Mouse (Mus musculus) right cerebral cortex, postnatal 36 days (tissue): ENCODE results near the gene Elfn2.

Source experiments
- DNase-seq, 2 experiments: peaks; one replicate each; pipeline ENCODE4 v3.0.0; 2022; ENCODE audit warnings: low spot score in 2 of 2, mixed read lengths in 1 of 2

The Elfn2 gene

GRCm38 (mm10) chr15:78720532-78720931 lies 2.0 kb upstream of the Elfn2 start:
- DNase-seq, result no peak

GRCm38 (mm10) chr15:78720094-78720493 lies 1.5 kb upstream of the Elfn2 start:
- no peak for DNase-seq

GRCm38 (mm10) chr15:78719416-78719815 lies 845 bp upstream of the Elfn2 start:
- DNase-seq, result no peak

GRCm38 (mm10) chr15:78716936-78717335 lies 1.6 kb downstream of the Elfn2 start:
- peak; percentile 56 to 63 for DNase-seq

- no peak for DNase-seq
Measured at GRCm38 (mm10) chr15:78715856-78716255, 2.7 kb downstream of the Elfn2 start.

GRCm38 (mm10) chr15:78713751-78714150 lies 4.8 kb downstream of the Elfn2 start:
- peak in 1 of 2 experiments; percentile 66 for DNase-seq

GRCm38 (mm10) chr15:78712335-78713258 lies 6.0 kb downstream of the Elfn2 start:
- DNase-seq, result peak; percentile 75 to 79

- DNase-seq, result peak; percentile 81 to 84
Measured at GRCm38 (mm10) chr15:78711935-78712334, 6.6 kb downstream of the Elfn2 start.

- peak; percentile 55 to 72 for DNase-seq
Measured at GRCm38 (mm10) chr15:78710634-78711033, 7.9 kb downstream of the Elfn2 start.

- DNase-seq, result peak; percentile 80 to 87
Measured at GRCm38 (mm10) chr15:78709767-78710166, 8.8 kb downstream of the Elfn2 start.

GRCm38 (mm10) chr15:78706630-78707029 lies 11.9 kb downstream of the Elfn2 start:
- no peak for DNase-seq

- DNase-seq, result peak in 1 of 2 experiments; percentile 49
Measured at GRCm38 (mm10) chr15:78704824-78705223, 13.7 kb downstream of the Elfn2 start.

GRCm38 (mm10) chr15:78704007-78704406 lies 14.6 kb downstream of the Elfn2 start:
- no peak for DNase-seq

- no peak for DNase-seq
Measured at GRCm38 (mm10) chr15:78700420-78700819, 18.2 kb downstream of the Elfn2 start.

- DNase-seq, result no peak
Measured at GRCm38 (mm10) chr15:78699513-78699912, 19.1 kb downstream of the Elfn2 start.

- peak in 1 of 2 experiments; percentile 59 for DNase-seq
Measured at GRCm38 (mm10) chr15:78698491-78699135, 20.0 kb downstream of the Elfn2 start.

- no peak for DNase-seq
Measured at GRCm38 (mm10) chr15:78698084-78698483, 20.5 kb downstream of the Elfn2 start.

- DNase-seq, result no peak
Measured at GRCm38 (mm10) chr15:78695745-78696144, 22.8 kb downstream of the Elfn2 start.

GRCm38 (mm10) chr15:78692505-78692904 lies 26.1 kb downstream of the Elfn2 start:
- DNase-seq, result no peak

GRCm38 (mm10) chr15:78690716-78691115 lies 27.9 kb downstream of the Elfn2 start:
- DNase-seq, result no peak

GRCm38 (mm10) chr15:78686910-78687309 lies 31.7 kb downstream of the Elfn2 start:
- DNase-seq, result no peak

GRCm38 (mm10) chr15:78684111-78684510 lies 34.5 kb downstream of the Elfn2 start:
- peak; percentile 73 to 75 for DNase-seq

GRCm38 (mm10) chr15:78683474-78683873 lies 35.1 kb downstream of the Elfn2 start:
- no peak for DNase-seq
